Mouse (Mus musculus) G1E (cell line): Measurements from ENCODE around the gene Abcc3. TPM values are rescaled to one million over a fixed set of nuclear protein-coding genes. Genes with fewer than 3 reads are reported as not detected.

Source experiments
- ATAC-seq: 2 replicates; pipeline ENCODE4 v1.8.0; 2016; ENCODE audit warnings: mild to moderate bottlenecking; ENCODE audit not compliant: insufficient number of reproducible peaks, poor library complexity, low FRiP score, severe bottlenecking; ENCODE audit errors: extremely low read depth
- DNase-seq: peaks from one replicate; pipeline ENCODE4 v3.0.0; 2012; ENCODE audit warnings: low spot score
- H3K27me3 ChIP-seq: 2 replicates; pipeline ENCODE4 v1.6.1; 2012; ENCODE audit warnings: mild to moderate bottlenecking, low read length, inconsistent platforms; ENCODE audit not compliant: insufficient read depth
- H3K36me3 ChIP-seq: replicated peaks from 2 replicates; pipeline ENCODE3; 2012; ENCODE audit warnings: mild to moderate bottlenecking, inconsistent platforms
- H3K4me1 ChIP-seq: 2 replicates; pipeline ENCODE4 v1.6.1; 2012; ENCODE audit warnings: low read depth, low read length, inconsistent platforms, mixed read lengths; ENCODE audit not compliant: insufficient read depth
- H3K4me3 ChIP-seq: 2 replicates; pipeline ENCODE4 v1.5.1; 2012; ENCODE audit warnings: low read depth, mild to moderate bottlenecking, inconsistent platforms, low read length, moderate library complexity, mixed read lengths
- H3K9me3 ChIP-seq: replicated peaks from 2 replicates; pipeline ENCODE4 v1.6.1; 2012; ENCODE audit warnings: inconsistent platforms
- CTCF ChIP-seq: IDR thresholded peaks from 2 replicates; pipeline ENCODE4 v1.5.1; 2012; ENCODE audit warnings: low read depth, low read length, inconsistent platforms, mixed read lengths
- GATA1 ChIP-seq: IDR thresholded peaks from 2 replicates; pipeline ENCODE4 v1.6.1; 2012; ENCODE audit warnings: borderline replicate concordance, low read length, inconsistent platforms, mixed read lengths
- GATA2 ChIP-seq: IDR thresholded peaks from 2 replicates; pipeline ENCODE4 v1.6.1; 2012; ENCODE audit warnings: low read depth, low read length, inconsistent platforms, borderline replicate concordance
- POLR2AphosphoS5 ChIP-seq: IDR thresholded peaks from 2 replicates; pipeline ENCODE4 v1.6.1; 2012; ENCODE audit warnings: low read depth, low read length, inconsistent platforms; ENCODE audit not compliant: insufficient replicate concordance
- TAL1 ChIP-seq: conservative IDR thresholded peaks from 2 replicates; pipeline ENCODE4 v1.6.1; 2012; ENCODE audit warnings: low read depth, low read length, inconsistent platforms, mixed read lengths
- polyA plus RNA-seq: library from polyadenylated mRNA; stranded (reverse); fragments of >175 nt; gene quantifications from 2 replicates; pipeline ENCODE4 v1.2.3, GENCODE M21; 2012
- total RNA-seq, 2 experiments: library from RNA; stranded (forward) in 1 of 2; stranded (reverse) in 1 of 2; fragments of 200-1000 nt in 1 of 2; fragments of >200 nt in 1 of 2; fragmentation: Nextera tagmentation in 1 of 2; gene quantifications; 2 replicates each; pipeline ENCODE4 v1.2.3; 2014 to 2017

Abcc3 gene
- total and polyA plus RNA-seq, 3 experiments = 0.27 TPM; not detected in 2

DNA sequence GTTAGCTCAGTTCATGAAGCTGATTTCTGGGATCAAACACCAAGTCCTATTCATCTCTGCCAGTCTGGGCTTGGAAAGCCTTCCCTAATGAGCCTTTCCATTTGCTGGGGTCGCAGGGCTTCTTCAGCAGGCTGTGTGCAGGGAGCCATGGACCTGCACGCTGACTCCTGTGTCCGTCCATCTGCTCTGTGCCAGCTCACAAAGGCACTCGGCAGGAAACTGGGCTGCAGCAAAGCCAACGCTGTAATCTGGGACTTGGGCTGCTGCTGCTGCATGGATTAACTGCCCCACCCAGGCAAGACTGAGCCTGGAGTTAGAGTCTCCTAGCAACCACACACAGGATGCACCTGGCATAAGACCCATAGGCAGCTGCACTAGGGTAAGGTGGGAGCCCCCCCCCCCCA, 48.8 kb downstream of the Abcc3 start:
- TF ChIP-seq GATA2 = no peak
- no peak for TF ChIP-seq TAL1
- TF ChIP-seq POLR2AphosphoS5 = no peak
- H3K4me1 ChIP-seq = no peaks in the 10 kb centered on the region
- DNase-seq (no peak), ATAC-seq (no peak)
- peaks cover 29% of the 10 kb centered on the region for H3K27me3 ChIP-seq
- no peaks in the 10 kb centered on the region for H3K9me3 ChIP-seq
- peaks cover 29% of the 10 kb centered on the region for H3K36me3 ChIP-seq
- no peak overlapping the region for H3K4me3 ChIP-seq

GRCm38 (mm10) chr11:94342114-94342905, 50.5 kb downstream of the Abcc3 start:
- no peak for TF ChIP-seq TAL1
- no peak for TF ChIP-seq CTCF
- no peak for TF ChIP-seq GATA2
- no peak for TF ChIP-seq POLR2AphosphoS5
- no peak for TF ChIP-seq GATA1
- no peak for ATAC-seq
- Histone ChIP-seq H3K27me3 (peaks cover 27% of the 10 kb centered on the region), H3K4me3 (no peak overlapping the region), H3K36me3 (peaks cover 44% of the 10 kb centered on the region), H3K9me3 (no peaks in the 10 kb centered on the region), H3K4me1 (no peaks in the 10 kb centered on the region)
- no peak for DNase-seq

GRCm38 (mm10) chr11:94340948-94341933, 51.6 kb downstream of the Abcc3 start:
- Histone ChIP-seq H3K36me3 (peaks cover 50% of the 10 kb centered on the region), H3K4me1 (no peaks in the 10 kb centered on the region), H3K4me3 (no peak overlapping the region), H3K9me3 (no peaks in the 10 kb centered on the region), H3K27me3 (peaks cover 21% of the 10 kb centered on the region)
- TF ChIP-seq TAL1 (no peak), POLR2AphosphoS5 (no peak), CTCF (no peak), GATA1 (no peak), GATA2 (no peak)
- ATAC-seq (no peak), DNase-seq (no peak)

DNA sequence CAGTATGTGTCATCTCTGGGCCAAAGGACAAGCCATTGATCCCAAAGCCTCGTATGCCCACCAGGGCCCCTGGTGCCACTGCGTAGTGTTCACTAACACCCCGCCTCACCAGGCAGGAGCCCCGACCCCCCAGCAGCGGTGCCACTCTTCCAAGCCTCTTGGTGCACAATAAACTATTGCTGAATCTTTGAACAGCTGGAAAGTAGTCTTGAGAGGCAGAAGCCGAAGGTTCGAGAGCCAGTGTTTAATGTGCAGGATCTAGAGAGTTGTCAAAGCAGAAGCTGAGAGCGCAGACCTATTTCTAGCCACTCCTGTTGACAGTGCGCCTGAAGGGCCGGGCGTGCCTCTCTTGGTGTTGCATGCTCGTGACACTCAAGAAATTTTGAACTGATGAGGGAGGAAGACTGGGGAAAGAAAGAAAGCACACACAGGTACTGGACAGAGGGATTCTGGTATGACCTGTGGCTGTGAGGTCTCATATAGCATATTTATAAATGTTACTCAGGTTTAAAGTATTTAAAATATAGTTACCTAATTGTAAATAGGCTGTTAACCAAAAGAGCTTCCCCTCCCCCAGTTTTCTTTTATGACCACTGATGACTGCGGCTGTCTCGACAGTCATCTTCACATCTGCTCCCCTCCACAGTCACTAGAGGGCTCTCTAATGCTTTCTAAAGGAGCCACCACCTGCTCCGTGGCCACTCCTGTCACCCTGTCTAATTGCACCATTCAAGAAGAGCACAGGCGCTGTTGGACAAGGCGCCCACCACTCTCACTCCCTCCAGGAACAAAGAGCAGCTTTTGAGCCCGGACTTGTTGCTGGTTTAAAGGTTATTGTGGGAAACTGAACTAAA, 52.8 kb downstream of the Abcc3 start:
- peaks cover 60% of the 10 kb centered on the region for H3K36me3 ChIP-seq
- peak; percentile 15 for DNase-seq
- no peak for ATAC-seq

DNA sequence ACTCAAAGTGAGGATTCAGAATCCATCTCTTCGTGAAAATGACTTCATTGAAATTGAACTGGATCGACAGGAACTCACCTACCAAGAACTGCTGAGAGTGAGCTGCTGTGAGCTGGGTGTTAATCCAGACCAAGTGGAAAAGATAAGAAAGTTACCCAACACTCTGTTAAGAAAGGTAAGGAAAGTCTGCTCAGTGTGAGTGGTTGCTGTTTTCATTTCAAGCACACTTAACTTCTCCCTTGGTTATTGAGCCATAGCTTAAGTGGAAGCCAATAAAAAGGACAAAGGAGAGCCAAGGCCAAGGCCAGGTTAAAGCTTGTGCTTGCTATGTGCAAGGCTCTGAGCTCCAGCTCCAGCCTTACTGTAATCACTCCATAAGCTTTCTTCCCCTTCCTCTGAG, 54.5 kb downstream of the Abcc3 start:
- Histone ChIP-seq H3K9me3 (no peaks in the 10 kb centered on the region), H3K4me1 (peaks cover 12% of the 10 kb centered on the region), H3K36me3 (peaks cover 74% of the 10 kb centered on the region), H3K27me3 (no peaks in the 10 kb centered on the region), H3K4me3 (no peak overlapping the region)
- TF ChIP-seq CTCF = no peak
- TF ChIP-seq POLR2AphosphoS5 = no peak
- no peak for TF ChIP-seq GATA2
- TF ChIP-seq TAL1 = no peak
- DNase-seq (no peak), ATAC-seq (no peak)

More for the DNA sequence above, 52.8 kb downstream of the Abcc3 start:
- H3K4me1 ChIP-seq = no peaks in the 10 kb centered on the region
- TF ChIP-seq TAL1 = no peak
- TF ChIP-seq POLR2AphosphoS5 = no peak
- TF ChIP-seq GATA2 = no peak
- TF ChIP-seq GATA1 = no peak
- no peak for TF ChIP-seq CTCF
- peaks cover 10% of the 10 kb centered on the region; the same call in 1 of the 2 replicates for H3K27me3 ChIP-seq
- no peaks in the 10 kb centered on the region for H3K9me3 ChIP-seq
- H3K4me3 ChIP-seq = no peak overlapping the region
